Mouse (Mus musculus) brain, embryonic 18.5 days (tissue): ENCODE measurements around the gene Rad18.
"Not testable (repeated sequence)": the region's sequence is repeated elsewhere in the genome, so short reads cannot be mapped to it uniquely, and the experiment has no call there.

ENCODE experiments used
- DNase-seq: peaks from one replicate; pipeline ENCODE4 v3.0.0-alpha.2; 2012; ENCODE audit warnings: low read depth, low spot score

Gene Rad18

GRCm38 (mm10) chr6:112696056-112696950 lies at the start of gene Rad18:
Rad18 (minus strand) TSS chr6:112696686.
- DNase-seq, result peak; percentile 71

GRCm38 (mm10) chr6:112742297-112742696 lies 45.8 kb upstream of the Rad18 start:
- no peak for DNase-seq

- DNase-seq, result no peak
Observed at GRCm38 (mm10) chr6:112741766-112742165, 45.3 kb upstream of the Rad18 start.

- DNase-seq, result no peak
Observed at GRCm38 (mm10) chr6:112739635-112740034, 43.1 kb upstream of the Rad18 start.

- DNase-seq, result no peak
Observed at GRCm38 (mm10) chr6:112738924-112739323, 42.4 kb upstream of the Rad18 start.

- DNase-seq, result no peak
Observed at GRCm38 (mm10) chr6:112736471-112736870, 40.0 kb upstream of the Rad18 start.

GRCm38 (mm10) chr6:112735054-112735453 lies 38.6 kb upstream of the Rad18 start:
- DNase-seq, result no peak

- DNase-seq, result no peak
Observed at GRCm38 (mm10) chr6:112733942-112734341, 37.5 kb upstream of the Rad18 start.

- no peak for DNase-seq
Observed at GRCm38 (mm10) chr6:112732434-112732833, 35.9 kb upstream of the Rad18 start.

- DNase-seq, result no peak
Observed at GRCm38 (mm10) chr6:112731386-112731785, 34.9 kb upstream of the Rad18 start.

- DNase-seq, result peak; percentile 56
Observed at GRCm38 (mm10) chr6:112728760-112729422, 32.4 kb upstream of the Rad18 start.

- DNase-seq, result no peak
Observed at GRCm38 (mm10) chr6:112725468-112725867, 29.0 kb upstream of the Rad18 start.

- DNase-seq, result no peak
Observed at GRCm38 (mm10) chr6:112720409-112721080, 24.1 kb upstream of the Rad18 start.

GRCm38 (mm10) chr6:112719983-112720382 lies 23.5 kb upstream of the Rad18 start:
- DNase-seq, result no peak

GRCm38 (mm10) chr6:112717168-112717567 lies 20.7 kb upstream of the Rad18 start:
- DNase-seq, result no peak

GRCm38 (mm10) chr6:112713951-112714350 lies 17.5 kb upstream of the Rad18 start:
- DNase-seq, result no peak

GRCm38 (mm10) chr6:112702296-112702695 lies 5.8 kb upstream of the Rad18 start:
- not testable (repeated sequence) for DNase-seq

- DNase-seq, result no peak
Observed at GRCm38 (mm10) chr6:112700392-112700791, 3.9 kb upstream of the Rad18 start.

GRCm38 (mm10) chr6:112699115-112699514 lies 2.6 kb upstream of the Rad18 start:
- DNase-seq, result no peak

- no peak for DNase-seq
Observed at GRCm38 (mm10) chr6:112694492-112694891, 2.0 kb downstream of the Rad18 start.

- no peak for DNase-seq
Observed at GRCm38 (mm10) chr6:112691523-112691922, 5.0 kb downstream of the Rad18 start.

GRCm38 (mm10) chr6:112688033-112688432 lies 8.5 kb downstream of the Rad18 start:
- DNase-seq, result no peak
